Mouse (Mus musculus) ES-E14 (cell line): ENCODE results near the gene Cnga3. TPM values are rescaled to one million over a fixed set of nuclear protein-coding genes. Genes with fewer than 3 reads are reported as not detected.

Source experiments
- DNase-seq: peaks from one replicate; pipeline ENCODE4 v3.0.0-alpha.2; 2013; ENCODE audit warnings: low read depth, low spot score
- H3K27ac ChIP-seq: 2 replicates; pipeline ENCODE4 v1.5.1; 2012; ENCODE audit warnings: low read depth, mild to moderate bottlenecking, low read length, moderate library complexity, mixed read lengths; ENCODE audit not compliant: poor library complexity, insufficient read depth, severe bottlenecking
- H3K36me3 ChIP-seq: 2 replicates; pipeline ENCODE4 v1.6.1; 2012; ENCODE audit warnings: mild to moderate bottlenecking, low read length, moderate library complexity, mixed read lengths; ENCODE audit not compliant: control insufficient read depth, poor library complexity, insufficient read depth, severe bottlenecking
- H3K4me1 ChIP-seq, 2 experiments: fragments of 150-350 bp in 1 of 2; sonication (generic) in 1 of 2; 2 replicates each; pipeline ENCODE4 v1.6.1; 2012; ENCODE audit warnings: low read length in 2 of 2, mild to moderate bottlenecking in 1 of 2, mixed read lengths in 1 of 2; ENCODE audit not compliant: control insufficient read depth in 2 of 2, insufficient read depth in 2 of 2, poor library complexity in 1 of 2
- H3K4me3 ChIP-seq, 2 experiments: fragments of 150-350 bp in 1 of 2; sonication (generic) in 1 of 2; 2 replicates each; pipeline ENCODE4 v1.5.1; 2012; ENCODE audit warnings: low read length in 2 of 2, low read depth in 1 of 2, mild to moderate bottlenecking in 1 of 2, mixed read lengths in 1 of 2; ENCODE audit not compliant: insufficient read depth in 1 of 2, poor library complexity in 1 of 2, severe bottlenecking in 1 of 2
- H3K9ac ChIP-seq: 2 replicates; pipeline ENCODE4 v1.6.1; 2012; ENCODE audit warnings: low read depth, mild to moderate bottlenecking, low read length, mixed read lengths; ENCODE audit not compliant: poor library complexity, insufficient read depth, severe bottlenecking
- H3K9me3 ChIP-seq: fragments of 150-350 bp; sonication (generic); 2 replicates; pipeline ENCODE4 v1.6.1; 2012; ENCODE audit warnings: low read depth, mild to moderate bottlenecking, low read length; ENCODE audit not compliant: control insufficient read depth, insufficient read depth
- CHD2 ChIP-seq: IDR thresholded peaks from 2 replicates; pipeline ENCODE4 v1.6.1; 2014; ENCODE audit warnings: mild to moderate bottlenecking, low read depth, low read length, inconsistent platforms
- HCFC1 ChIP-seq: IDR thresholded peaks from 2 replicates; pipeline ENCODE4 v1.6.1; 2012; ENCODE audit warnings: low read length, inconsistent platforms, borderline replicate concordance; ENCODE audit not compliant: insufficient read depth
- MAFK ChIP-seq: IDR thresholded peaks from 2 replicates; pipeline ENCODE4 v1.6.1; 2014; ENCODE audit warnings: mild to moderate bottlenecking, low read depth, low read length, inconsistent platforms; ENCODE audit not compliant: insufficient read depth
- ZC3H11A ChIP-seq: IDR thresholded peaks from 2 replicates; pipeline ENCODE4 v1.6.1; 2012; ENCODE audit warnings: low read depth, mild to moderate bottlenecking, inconsistent platforms, low read length, borderline replicate concordance
- ZNF384 ChIP-seq: IDR thresholded peaks from 2 replicates; pipeline ENCODE4 v1.6.1; 2012; ENCODE audit warnings: low read depth, low read length, inconsistent platforms
- in situ Hi-C, 2 experiments: fragments of 600-800 bp; cut with MboI; formaldehyde crosslinking; loops; one replicate each; pipeline ENCODE4 v1.15.1; 2025; ENCODE audit warnings: low sequenced_read_pairs in 2 of 2, inconsistent platforms in 1 of 2; ENCODE audit not compliant: unreplicated experiment in 2 of 2
- total RNA-seq: library from RNA; depleted of rRNA; stranded (reverse); fragments of 300-350 nt; gene quantifications from 2 replicates; pipeline ENCODE4 v1.2.3, GENCODE M21; 2012

Cnga3 gene
- total RNA-seq, 1 experiment = 4.5 TPM

- Histone ChIP-seq H3K36me3 (no peaks in the 10 kb centered on the region), H3K9ac (no peak overlapping the region), H3K4me3 (no peak overlapping the region), H3K27ac (no peak overlapping the region), H3K4me1 (no peaks in the 10 kb centered on the region), H3K9me3 (no peaks in the 10 kb centered on the region)
- TF ChIP-seq ZC3H11A (no peak), ZNF384 (no peak), CHD2 (no peak), HCFC1 (no peak), MAFK (no peak)
- no peak for DNase-seq
- in situ Hi-C loops = no loop called here
Measured at GRCm38 (mm10) chr1:37298904-37299303, 84.7 kb downstream of the Cnga3 start.

GRCm38 (mm10) chr1:37299540-37300491 is 85.6 kb downstream of the Cnga3 start, which contains the start of gene Inpp4a:
TSS of gene Inpp4a (plus strand) at chr1:37299865.
- Histone ChIP-seq H3K9me3 (no peaks in the 10 kb centered on the region), H3K36me3 (no peaks in the 10 kb centered on the region), H3K4me1 (no peaks in the 10 kb centered on the region), H3K27ac (no peak within 1 kb of the TSS), H3K9ac (peak within 1 kb of the TSS; percentile 81), H3K4me3 (peak within 1 kb of the TSS; percentile 84 to 85)
- DNase-seq = peak; percentile 94
- TF ChIP-seq MAFK (no peak), CHD2 (no peak), HCFC1 (no peak), ZNF384 (no peak)
- in situ Hi-C loops = no loop called here

GRCm38 (mm10) chr1:37300650-37301049 is 86.4 kb downstream of the Cnga3 start:
- H3K9ac ChIP-seq = no peak overlapping the region
- no peak for DNase-seq
- no peaks in the 10 kb centered on the region for H3K4me1 ChIP-seq
- H3K9me3 ChIP-seq = no peaks in the 10 kb centered on the region
- H3K27ac ChIP-seq = no peak overlapping the region
- H3K4me3 ChIP-seq = peak overlapping the region in 1 of 2 experiments; percentile 85; a peak in 2 of 4 replicates
- TF ChIP-seq ZNF384 (no peak), CHD2 (no peak), HCFC1 (no peak), MAFK (no peak), ZC3H11A (no peak)
- in situ Hi-C loops = no loop called here
- H3K36me3 ChIP-seq = no peaks in the 10 kb centered on the region

- no peak overlapping the region for H3K9ac ChIP-seq
- TF ChIP-seq CHD2 (no peak), HCFC1 (no peak), ZNF384 (no peak)
- no peaks in the 10 kb centered on the region for H3K36me3 ChIP-seq
- no peak overlapping the region for H3K27ac ChIP-seq
- H3K4me1 ChIP-seq = no peaks in the 10 kb centered on the region
- no peaks in the 10 kb centered on the region for H3K9me3 ChIP-seq
- no peak overlapping the region for H3K4me3 ChIP-seq
- DNase-seq = no peak
- in situ Hi-C loops = no loop called here
Measured at GRCm38 (mm10) chr1:37302801-37303200, 88.6 kb downstream of the Cnga3 start.
